Mouse (Mus musculus): ENCODE measurements at regions not wholly inside any gene's neighbourhood (a gene's known extent, or its start where the extent isn't known, plus 50 kb on each side); places are given as distances from the start of the nearest gene placed in this dataset.

GRCm38 (mm10) chr5:133389023-133389840 is 710.3 kb upstream of the Castor2 start:
- H3K4me3 ChIP-seq (ENCODE audit: low read length) = no peak overlapping the region
- no peak overlapping the region for H3K27ac ChIP-seq (ENCODE audit: low read length)
- peaks cover 11% of the 10 kb centered on the region; the same call in 1 of the 2 replicates for H3K27me3 ChIP-seq (ENCODE audit: control insufficient read depth, insufficient read depth, low read length)
- 0 out of 2 replicates have a peak, but pooled peaks cover 6% of the 10 kb centered on the region for H3K9me3 ChIP-seq (replicated peaks; ENCODE audit: control insufficient read depth, low read length)
- no peak overlapping the region for H3K4me2 ChIP-seq (ENCODE audit: low read depth, low read length)
- H3K4me1 ChIP-seq (ENCODE audit: control insufficient read depth, insufficient read depth, low read length) = peaks cover 19% of the 10 kb centered on the region
- H3K9ac ChIP-seq (ENCODE audit: low read length) = no peak overlapping the region
- no peaks in the 10 kb centered on the region for H3K36me3 ChIP-seq (ENCODE audit: control insufficient read depth, insufficient read depth)
- ATAC-seq (replicated peaks; ENCODE audit: extremely low read depth, insufficient read depth, low FRiP score) = no peak
- WGBS = 73% methylated on average over 6 of the region's 6 CpGs

- peak; percentile 91 for ATAC-seq (replicated peaks; ENCODE audit: extremely low read depth, insufficient read depth, low FRiP score)
- 26% methylated on average over 10 of the region's 10 CpGs for WGBS
- Histone ChIP-seq H3K36me3 (ENCODE audit: control insufficient read depth, insufficient read depth) (no peaks in the 10 kb centered on the region), H3K27me3 (ENCODE audit: control insufficient read depth, insufficient read depth, low read length) (peaks cover 20% of the 10 kb centered on the region; the same call in 1 of the 2 replicates), H3K4me2 (ENCODE audit: low read depth, low read length) (peak overlapping the region; percentile 6; the same call in 1 of the 2 replicates), H3K9ac (ENCODE audit: low read length) (no peak overlapping the region), H3K9me3 (replicated peaks; ENCODE audit: control insufficient read depth, low read length) (no peaks in the 10 kb centered on the region), H3K4me3 (ENCODE audit: low read length) (no peak overlapping the region), H3K27ac (ENCODE audit: low read length) (peak overlapping the region; percentile 78), H3K4me1 (ENCODE audit: control insufficient read depth, insufficient read depth, low read length) (peaks cover 19% of the 10 kb centered on the region)
These were observed 713.8 kb upstream of the Castor2 start for GRCm38 (mm10) chr5:133385374-133386349.

- Histone ChIP-seq H3K36me3 (ENCODE audit: control insufficient read depth, insufficient read depth) (no peaks in the 10 kb centered on the region), H3K4me1 (ENCODE audit: control insufficient read depth, insufficient read depth, low read length) (no peaks in the 10 kb centered on the region), H3K4me3 (ENCODE audit: low read length) (no peak overlapping the region), H3K9ac (ENCODE audit: low read length) (no peak overlapping the region), H3K9me3 (replicated peaks; ENCODE audit: control insufficient read depth, low read length) (no peaks in the 10 kb centered on the region), H3K27ac (ENCODE audit: low read length) (no peak overlapping the region), H3K4me2 (ENCODE audit: low read depth, low read length) (no peak overlapping the region), H3K27me3 (ENCODE audit: control insufficient read depth, insufficient read depth, low read length) (no peaks in the 10 kb centered on the region)
- ATAC-seq (replicated peaks; ENCODE audit: extremely low read depth, insufficient read depth, low FRiP score) = no peak
- 78% methylated on average over 3 of the region's 3 CpGs for WGBS
These were observed 733.7 kb upstream of the Castor2 start for GRCm38 (mm10) chr5:133365771-133366170.

- H3K36me3 ChIP-seq (ENCODE audit: control insufficient read depth, insufficient read depth) = no peaks in the 10 kb centered on the region
- ATAC-seq (replicated peaks; ENCODE audit: extremely low read depth, insufficient read depth, low FRiP score) = no peak
- H3K27me3 ChIP-seq (ENCODE audit: control insufficient read depth, insufficient read depth, low read length) = no peaks in the 10 kb centered on the region
- H3K4me2 ChIP-seq (ENCODE audit: low read depth, low read length) = no peak overlapping the region
- no peak overlapping the region for H3K9ac ChIP-seq (ENCODE audit: low read length)
- H3K4me3 ChIP-seq (ENCODE audit: low read length) = no peak overlapping the region
- no peak overlapping the region for H3K27ac ChIP-seq (ENCODE audit: low read length)
- H3K9me3 ChIP-seq (replicated peaks; ENCODE audit: control insufficient read depth, low read length) = no peaks in the 10 kb centered on the region
- no peaks in the 10 kb centered on the region for H3K4me1 ChIP-seq (ENCODE audit: control insufficient read depth, insufficient read depth, low read length)
- WGBS = 80% methylated on average over 3 of the region's 3 CpGs
These were observed 752.0 kb upstream of the Castor2 start for GRCm38 (mm10) chr5:133347516-133347915.

- no peak overlapping the region for H3K4me3 ChIP-seq (ENCODE audit: low read length)
- H3K4me1 ChIP-seq (ENCODE audit: control insufficient read depth, insufficient read depth, low read length) = no peaks in the 10 kb centered on the region
- no peaks in the 10 kb centered on the region for H3K27me3 ChIP-seq (ENCODE audit: control insufficient read depth, insufficient read depth, low read length)
- WGBS = 83% methylated on average over 3 of the region's 3 CpGs
- no peaks in the 10 kb centered on the region for H3K36me3 ChIP-seq (ENCODE audit: control insufficient read depth, insufficient read depth)
- no peak for ATAC-seq (replicated peaks; ENCODE audit: extremely low read depth, insufficient read depth, low FRiP score)
- no peak overlapping the region for H3K27ac ChIP-seq (ENCODE audit: low read length)
- H3K9me3 ChIP-seq (replicated peaks; ENCODE audit: control insufficient read depth, low read length) = no peaks in the 10 kb centered on the region
- no peak overlapping the region for H3K4me2 ChIP-seq (ENCODE audit: low read depth, low read length)
- H3K9ac ChIP-seq (ENCODE audit: low read length) = no peak overlapping the region
These were observed 757.5 kb upstream of the Castor2 start for GRCm38 (mm10) chr5:133341973-133342372.

- Histone ChIP-seq H3K4me1 (ENCODE audit: control insufficient read depth, insufficient read depth, low read length) (no peaks in the 10 kb centered on the region), H3K4me3 (ENCODE audit: low read length) (no peak overlapping the region), H3K9ac (ENCODE audit: low read length) (no peak overlapping the region), H3K9me3 (replicated peaks; ENCODE audit: control insufficient read depth, low read length) (no peaks in the 10 kb centered on the region), H3K27ac (ENCODE audit: low read length) (no peak overlapping the region), H3K27me3 (ENCODE audit: control insufficient read depth, insufficient read depth, low read length) (no peaks in the 10 kb centered on the region), H3K4me2 (ENCODE audit: low read depth, low read length) (no peak overlapping the region), H3K36me3 (ENCODE audit: control insufficient read depth, insufficient read depth) (no peaks in the 10 kb centered on the region)
- ATAC-seq (replicated peaks; ENCODE audit: extremely low read depth, insufficient read depth, low FRiP score) = no peak
- WGBS = 56% methylated on average over 2 of the region's 2 CpGs
These were observed 777.5 kb upstream of the Auts2 start for GRCm38 (mm10) chr5:133320626-133321025.

GRCm38 (mm10) chr5:133320206-133320605 is 777.1 kb upstream of the Auts2 start:
- H3K36me3 ChIP-seq (ENCODE audit: control insufficient read depth, insufficient read depth) = no peaks in the 10 kb centered on the region
- H3K27ac ChIP-seq (ENCODE audit: low read length) = no peak overlapping the region
- H3K27me3 ChIP-seq (ENCODE audit: control insufficient read depth, insufficient read depth, low read length) = no peaks in the 10 kb centered on the region
- 92% methylated on average over 1 of the region's 1 CpGs for WGBS
- no peaks in the 10 kb centered on the region for H3K4me1 ChIP-seq (ENCODE audit: control insufficient read depth, insufficient read depth, low read length)
- H3K4me2 ChIP-seq (ENCODE audit: low read depth, low read length) = no peak overlapping the region
- no peak overlapping the region for H3K4me3 ChIP-seq (ENCODE audit: low read length)
- no peak for ATAC-seq (replicated peaks; ENCODE audit: extremely low read depth, insufficient read depth, low FRiP score)
- no peaks in the 10 kb centered on the region for H3K9me3 ChIP-seq (replicated peaks; ENCODE audit: control insufficient read depth, low read length)
- H3K9ac ChIP-seq (ENCODE audit: low read length) = no peak overlapping the region

- 0 out of 2 replicates have a peak, but pooled peaks cover 2% of the 10 kb centered on the region for H3K27me3 ChIP-seq (ENCODE audit: control insufficient read depth, insufficient read depth, low read length)
- 71% methylated on average over 7 of the region's 7 CpGs for WGBS
These were observed 770.9 kb upstream of the Auts2 start for GRCm38 (mm10) chr5:133314031-133314430.

More at GRCm38 (mm10) chr5:133314031-133314430, 770.9 kb upstream of the Auts2 start:
- H3K9ac ChIP-seq (ENCODE audit: low read length) = no peak overlapping the region
- no peak overlapping the region for H3K4me2 ChIP-seq (ENCODE audit: low read depth, low read length)
- no peaks in the 10 kb centered on the region for H3K9me3 ChIP-seq (replicated peaks; ENCODE audit: control insufficient read depth, low read length)
- H3K4me3 ChIP-seq (ENCODE audit: low read length) = no peak overlapping the region
- no peak overlapping the region for H3K27ac ChIP-seq (ENCODE audit: low read length)
- H3K36me3 ChIP-seq (ENCODE audit: control insufficient read depth, insufficient read depth) = no peaks in the 10 kb centered on the region
- no peak for ATAC-seq (replicated peaks; ENCODE audit: extremely low read depth, insufficient read depth, low FRiP score)
- no peaks in the 10 kb centered on the region for H3K4me1 ChIP-seq (ENCODE audit: control insufficient read depth, insufficient read depth, low read length)

Data from heart, embryonic 16.5 days (tissue).